Mouse (Mus musculus) heart, adult 2 months (tissue): ENCODE measurements around the gene Hist2h2ac.

Experiments
- CTCF ChIP-seq: fragments of 200-600 bp; IDR thresholded peaks from 2 replicates; pipeline ENCODE4 v1.8.1; 2022; ENCODE audit warnings: antibody characterized with exemption, mild to moderate bottlenecking, moderate library complexity
- POLR2A ChIP-seq: fragments of 200-500 bp; IDR thresholded peaks from 2 replicates; pipeline ENCODE4 v1.6.1; 2011; ENCODE audit warnings: mild to moderate bottlenecking, low read depth, low read length, control low read depth; ENCODE audit not compliant: insufficient read depth

DNA sequence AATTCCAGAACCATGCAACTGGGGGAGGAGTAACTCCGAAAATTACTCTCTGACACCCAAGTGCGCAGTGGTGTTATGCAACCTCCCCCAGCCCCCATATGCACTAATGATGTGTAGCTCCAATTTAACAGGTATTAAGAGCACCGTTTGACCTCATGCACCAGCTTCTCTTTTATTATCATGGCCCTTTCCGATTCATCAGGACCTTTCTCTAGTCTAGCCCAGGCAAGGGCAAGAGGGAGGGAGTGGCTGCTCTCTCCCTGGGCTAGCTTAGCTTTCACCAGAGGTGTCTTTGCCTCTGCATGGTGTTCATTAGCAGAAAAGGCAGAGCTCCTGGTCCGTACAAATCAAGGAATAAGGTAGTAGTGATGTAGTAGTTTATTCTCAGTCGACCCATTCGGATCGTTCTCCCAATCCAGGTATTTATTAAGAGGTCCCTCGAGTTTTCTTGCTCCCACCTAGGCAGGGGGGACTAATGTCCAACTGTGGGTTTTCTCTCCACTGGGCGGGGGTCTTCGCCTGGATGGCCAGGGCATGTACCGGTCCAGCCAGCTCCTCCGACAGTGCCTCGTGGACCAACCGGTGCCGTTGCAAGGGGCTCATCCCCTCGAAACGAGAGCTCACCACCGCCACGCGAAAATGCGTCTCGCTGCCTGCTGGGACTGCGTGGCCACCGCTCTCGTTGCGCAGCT is 24.1 kb downstream of the Hist2h2ac start:
- no peak for TF ChIP-seq CTCF
- no peak for TF ChIP-seq POLR2A
